Mouse (Mus musculus) neural tube, embryonic 12.5 days (tissue): ENCODE data around the gene Fat2. TPM values are rescaled to one million over a fixed set of nuclear protein-coding genes. Genes with fewer than 3 reads are reported as not detected.

Source experiments
- ATAC-seq: fragments of 200-750 bp; cut with Nextera tagmentation; 2 replicates; pipeline ENCODE4 v1.8.0; 2017; ENCODE audit warnings: low read depth, mild to moderate bottlenecking, moderate TSS enrichment, moderate library complexity; ENCODE audit not compliant: low FRiP score
- H3K27ac ChIP-seq: fragments of 300-500 bp; sonication (generic); 2 replicates; pipeline ENCODE4 v1.5.1; 2016
- H3K27me3 ChIP-seq: fragments of 300-500 bp; sonication (generic); replicated peaks from 2 replicates; pipeline ENCODE4 v1.6.1; 2016; ENCODE audit warnings: mild to moderate bottlenecking
- H3K36me3 ChIP-seq: fragments of 300-500 bp; sonication (generic); 2 replicates; pipeline ENCODE4 v1.6.1; 2016; ENCODE audit warnings: mild to moderate bottlenecking
- H3K4me1 ChIP-seq: fragments of 300-500 bp; sonication (generic); 2 replicates; pipeline ENCODE4 v1.6.1; 2016
- H3K4me2 ChIP-seq: fragments of 300-500 bp; sonication (generic); replicated peaks from 2 replicates; pipeline ENCODE4 v1.6.1; 2016; ENCODE audit warnings: mild to moderate bottlenecking
- H3K4me3 ChIP-seq: fragments of 300-500 bp; sonication (generic); 2 replicates; pipeline ENCODE4 v1.5.1; 2016
- H3K9ac ChIP-seq: fragments of 300-500 bp; sonication (generic); 2 replicates; pipeline ENCODE4 v1.6.1; 2016; ENCODE audit warnings: mild to moderate bottlenecking
- H3K9me3 ChIP-seq: fragments of 300-500 bp; sonication (generic); 2 replicates; pipeline ENCODE4 v1.6.1; 2016; ENCODE audit warnings: mild to moderate bottlenecking
- WGBS: fragments of 180-500 bp; shearing (Covaris S2); methylation state at CpG from one replicate; pipeline ENCODE4 v1.1.7; 2016; 5-methylcytosine and 5-hydroxymethylcytosine counted together
- polyA plus RNA-seq: library from polyadenylated mRNA; unstranded; fragments of >200 nt; fragmentation: Nextera tagmentation; extraction: Ambion mirVana; gene quantifications from 2 replicates; pipeline ENCODE4 v1.2.1, GENCODE M21; 2016

Fat2 gene
- polyA plus RNA-seq, 1 experiment from 2014 or later = 0.05 TPM

- no peak overlapping the region for H3K4me2 ChIP-seq
- H3K9ac ChIP-seq = no peak overlapping the region
- no peak overlapping the region for H3K27ac ChIP-seq
- no peaks in the 10 kb centered on the region for H3K9me3 ChIP-seq
- no peak for ATAC-seq
- H3K27me3 ChIP-seq = no peaks in the 10 kb centered on the region
- WGBS = 85% methylated on average over 5 of the region's 5 CpGs
- H3K4me1 ChIP-seq = no peaks in the 10 kb centered on the region
- H3K36me3 ChIP-seq = no peaks in the 10 kb centered on the region
- no peak overlapping the region for H3K4me3 ChIP-seq
Measured at GRCm38 (mm10) chr11:55327111-55327510, 9.3 kb downstream of the Fat2 start.

- Histone ChIP-seq H3K27ac (no peak overlapping the region), H3K27me3 (no peaks in the 10 kb centered on the region), H3K9me3 (no peaks in the 10 kb centered on the region), H3K9ac (no peak overlapping the region), H3K36me3 (no peaks in the 10 kb centered on the region), H3K4me2 (no peak overlapping the region), H3K4me3 (no peak overlapping the region), H3K4me1 (no peaks in the 10 kb centered on the region)
- WGBS = 86% methylated on average over 7 of the region's 7 CpGs
- no peak for ATAC-seq
Measured at GRCm38 (mm10) chr11:55326211-55326610, 10.2 kb downstream of the Fat2 start.

DNA sequence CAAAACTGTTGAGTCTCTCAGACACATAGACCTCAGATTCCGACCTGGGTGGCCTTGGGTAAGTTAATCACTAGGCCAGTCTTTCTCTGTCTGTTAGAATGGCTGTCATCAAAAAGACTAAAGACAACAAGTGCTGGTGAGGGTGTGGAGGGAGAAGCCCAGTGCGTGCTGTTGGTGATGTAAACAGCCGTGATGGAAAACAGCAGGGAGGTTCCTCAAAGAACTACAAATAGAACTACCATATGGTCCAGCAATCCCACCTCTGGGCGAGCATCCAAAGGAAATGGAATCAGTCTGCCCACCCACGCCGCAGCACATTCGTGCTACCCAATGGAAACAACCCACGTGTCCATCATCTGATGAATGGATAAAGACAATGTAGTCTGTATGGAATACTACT lies 12.5 kb downstream of the Fat2 start:
- H3K4me2 ChIP-seq = no peak overlapping the region
- no peaks in the 10 kb centered on the region for H3K27me3 ChIP-seq
- H3K9me3 ChIP-seq = no peaks in the 10 kb centered on the region
- no peak overlapping the region for H3K4me3 ChIP-seq
- WGBS = 64% methylated on average over 8 of the region's 8 CpGs
- no peak for ATAC-seq
- no peak overlapping the region for H3K9ac ChIP-seq
- H3K27ac ChIP-seq = no peak overlapping the region
- H3K36me3 ChIP-seq = no peaks in the 10 kb centered on the region
- H3K4me1 ChIP-seq = no peaks in the 10 kb centered on the region

GRCm38 (mm10) chr11:55320990-55321389 lies 15.4 kb downstream of the Fat2 start:
- Histone ChIP-seq H3K36me3 (no peaks in the 10 kb centered on the region), H3K4me2 (no peak overlapping the region), H3K27me3 (no peaks in the 10 kb centered on the region), H3K4me3 (no peak overlapping the region), H3K4me1 (no peaks in the 10 kb centered on the region), H3K27ac (no peak overlapping the region), H3K9me3 (no peaks in the 10 kb centered on the region), H3K9ac (no peak overlapping the region)
- ATAC-seq = no peak
- WGBS = 84% methylated on average over 2 of the region's 2 CpGs

DNA sequence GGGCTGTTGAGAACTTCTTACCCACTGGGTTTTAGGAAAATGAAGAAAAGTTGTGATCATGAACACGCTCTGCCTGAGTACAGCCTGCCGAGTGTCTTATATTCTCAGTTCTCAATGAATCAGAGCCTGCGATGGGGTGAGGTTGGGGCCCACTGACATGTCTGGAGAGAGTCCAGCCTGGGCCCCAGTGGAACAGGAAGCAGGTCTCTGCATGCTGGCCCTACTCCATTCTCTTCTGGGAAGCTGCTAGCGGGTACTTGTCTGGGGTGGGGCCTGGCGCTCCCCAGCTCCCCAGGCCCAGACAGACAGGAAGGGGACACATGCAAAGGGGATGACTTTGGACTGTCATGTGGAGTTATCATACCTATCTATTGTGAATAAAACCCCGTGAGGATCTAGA lies 20.4 kb downstream of the Fat2 start:
- no peaks in the 10 kb centered on the region for H3K9me3 ChIP-seq
- WGBS = 91% methylated on average over 6 of the region's 6 CpGs
- no peaks in the 10 kb centered on the region for H3K36me3 ChIP-seq
- no peaks in the 10 kb centered on the region for H3K4me1 ChIP-seq
- H3K4me3 ChIP-seq = no peak overlapping the region
- H3K4me2 ChIP-seq = no peak overlapping the region
- no peak for ATAC-seq
- H3K27ac ChIP-seq = no peak overlapping the region
- H3K9ac ChIP-seq = no peak overlapping the region
- no peaks in the 10 kb centered on the region for H3K27me3 ChIP-seq

- ATAC-seq = no peak
- H3K4me1 ChIP-seq = no peaks in the 10 kb centered on the region
- H3K4me3 ChIP-seq = no peak overlapping the region
- no peak overlapping the region for H3K4me2 ChIP-seq
- H3K36me3 ChIP-seq = no peaks in the 10 kb centered on the region
- no peak overlapping the region for H3K27ac ChIP-seq
- H3K27me3 ChIP-seq = no peaks in the 10 kb centered on the region
- no peaks in the 10 kb centered on the region for H3K9me3 ChIP-seq
- 56% methylated on average over 2 of the region's 2 CpGs for WGBS
- no peak overlapping the region for H3K9ac ChIP-seq
Measured at GRCm38 (mm10) chr11:55314704-55315047, 21.7 kb downstream of the Fat2 start.

GRCm38 (mm10) chr11:55313768-55314703 lies 22.3 kb downstream of the Fat2 start:
- H3K9ac ChIP-seq = no peak overlapping the region

GRCm38 (mm10) chr11:55302350-55302749 lies 34.0 kb downstream of the Fat2 start:
- H3K27ac ChIP-seq = no peak overlapping the region
- 74% methylated on average over 4 of the region's 4 CpGs for WGBS
- no peak for ATAC-seq
- peaks cover 5% of the 10 kb centered on the region for H3K4me1 ChIP-seq
- no peak overlapping the region for H3K9ac ChIP-seq
- H3K9me3 ChIP-seq = no peaks in the 10 kb centered on the region
- no peaks in the 10 kb centered on the region for H3K27me3 ChIP-seq
- H3K4me2 ChIP-seq = no peak overlapping the region
- H3K4me3 ChIP-seq = no peak overlapping the region
- H3K36me3 ChIP-seq = no peaks in the 10 kb centered on the region

More at GRCm38 (mm10) chr11:55313768-55314703, 22.3 kb downstream of the Fat2 start:
- Histone ChIP-seq H3K36me3 (no peaks in the 10 kb centered on the region), H3K4me3 (no peak overlapping the region), H3K4me1 (no peaks in the 10 kb centered on the region), H3K4me2 (no peak overlapping the region), H3K27ac (no peak overlapping the region), H3K9me3 (no peaks in the 10 kb centered on the region), H3K27me3 (no peaks in the 10 kb centered on the region)
- ATAC-seq = no peak
- 34% methylated on average over 29 of the region's 29 CpGs for WGBS

GRCm38 (mm10) chr11:55293179-55293578 lies 43.2 kb downstream of the Fat2 start:
- Histone ChIP-seq H3K4me3 (no peak overlapping the region), H3K27me3 (no peaks in the 10 kb centered on the region), H3K9ac (no peak overlapping the region), H3K4me2 (no peak overlapping the region), H3K9me3 (no peaks in the 10 kb centered on the region), H3K4me1 (no peaks in the 10 kb centered on the region), H3K27ac (no peak overlapping the region), H3K36me3 (no peaks in the 10 kb centered on the region)
- WGBS = 91% methylated on average over 5 of the region's 5 CpGs
- ATAC-seq = no peak

DNA sequence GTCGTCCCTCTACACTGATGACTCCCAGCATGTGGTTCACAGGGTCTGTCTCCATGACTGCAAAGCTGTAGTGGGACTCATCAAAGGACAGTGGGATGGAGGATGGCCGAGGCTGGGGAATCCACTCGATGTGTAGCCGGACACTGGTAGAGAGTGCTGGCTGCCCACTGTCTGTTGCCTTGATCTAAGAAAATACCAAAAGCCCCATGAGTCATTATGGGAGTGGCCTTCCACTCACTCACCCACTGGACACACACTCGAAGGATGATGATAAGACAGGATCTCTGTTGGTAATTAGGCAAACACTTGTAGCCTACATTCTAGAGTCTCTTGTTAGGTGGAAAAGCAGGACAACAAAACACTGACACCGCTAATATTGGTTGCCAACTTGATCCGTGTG lies 44.5 kb downstream of the Fat2 start:
- Histone ChIP-seq H3K9ac (no peak overlapping the region), H3K36me3 (no peaks in the 10 kb centered on the region), H3K27ac (no peak overlapping the region), H3K27me3 (no peaks in the 10 kb centered on the region), H3K4me3 (no peak overlapping the region), H3K4me1 (no peaks in the 10 kb centered on the region), H3K4me2 (no peak overlapping the region), H3K9me3 (no peaks in the 10 kb centered on the region)
- 87% methylated on average over 7 of the region's 7 CpGs for WGBS
- no peak for ATAC-seq

DNA sequence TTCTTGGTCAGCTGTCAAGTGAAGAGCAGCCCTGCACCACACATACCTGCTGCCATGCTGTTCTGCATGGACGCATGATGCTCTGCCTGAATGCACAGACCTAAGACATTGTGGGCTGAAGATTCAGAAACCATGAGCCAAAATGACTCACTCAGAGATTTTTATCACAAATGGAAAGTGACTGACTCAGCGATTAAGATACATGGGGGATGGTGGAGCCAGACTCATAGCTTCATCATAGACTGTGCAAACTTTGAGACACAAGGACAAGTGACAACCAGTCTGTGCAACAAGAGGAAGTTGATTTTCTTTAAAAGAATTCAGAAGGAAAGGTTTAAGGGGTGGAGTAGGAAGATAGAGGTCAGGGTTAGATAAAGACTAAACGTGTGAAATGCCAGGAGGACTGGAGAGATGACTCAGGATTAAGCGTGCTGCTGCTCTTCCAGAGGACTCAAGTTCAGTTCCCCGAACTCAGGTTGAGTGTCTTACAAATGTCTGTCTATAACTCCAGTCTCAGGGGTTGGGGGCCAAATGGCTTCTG lies 46.4 kb downstream of the Fat2 start:
- no peaks in the 10 kb centered on the region for H3K27me3 ChIP-seq
- no peak overlapping the region for H3K4me2 ChIP-seq
- 85% methylated on average over 5 of the region's 5 CpGs for WGBS
- H3K4me3 ChIP-seq = no peak overlapping the region
- H3K36me3 ChIP-seq = no peaks in the 10 kb centered on the region
- no peak for ATAC-seq
- no peak overlapping the region for H3K9ac ChIP-seq
- no peaks in the 10 kb centered on the region for H3K9me3 ChIP-seq
- H3K4me1 ChIP-seq = no peaks in the 10 kb centered on the region
- no peak overlapping the region for H3K27ac ChIP-seq

DNA sequence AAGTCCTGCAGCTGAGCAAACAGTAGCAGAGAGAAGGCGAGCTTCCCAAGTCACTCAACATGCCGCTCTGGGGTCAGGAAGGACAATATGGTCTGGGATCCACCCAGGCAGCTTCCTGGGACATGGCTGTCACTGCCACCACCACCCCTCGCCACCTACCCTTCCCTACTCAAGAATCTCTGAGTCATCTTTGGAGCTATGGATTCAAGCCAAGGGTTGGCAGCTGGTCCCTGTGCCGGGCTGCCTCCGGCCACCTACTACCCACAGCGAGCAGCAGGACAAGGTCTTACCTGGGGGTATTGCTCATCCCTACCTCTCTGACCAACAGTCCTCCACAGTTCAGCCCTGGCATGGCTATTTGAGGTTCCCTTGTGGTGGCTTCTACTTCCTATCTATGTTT lies 61.6 kb downstream of the Fat2 start:
- H3K27ac ChIP-seq = no peak overlapping the region
- no peak overlapping the region for H3K4me3 ChIP-seq
- H3K9me3 ChIP-seq = no peaks in the 10 kb centered on the region
- ATAC-seq = no peak
- H3K36me3 ChIP-seq = no peaks in the 10 kb centered on the region
- no peak overlapping the region for H3K4me2 ChIP-seq
- H3K27me3 ChIP-seq = no peaks in the 10 kb centered on the region
- H3K4me1 ChIP-seq = no peaks in the 10 kb centered on the region
- 83% methylated on average over 6 of the region's 6 CpGs for WGBS
- no peak overlapping the region for H3K9ac ChIP-seq

DNA sequence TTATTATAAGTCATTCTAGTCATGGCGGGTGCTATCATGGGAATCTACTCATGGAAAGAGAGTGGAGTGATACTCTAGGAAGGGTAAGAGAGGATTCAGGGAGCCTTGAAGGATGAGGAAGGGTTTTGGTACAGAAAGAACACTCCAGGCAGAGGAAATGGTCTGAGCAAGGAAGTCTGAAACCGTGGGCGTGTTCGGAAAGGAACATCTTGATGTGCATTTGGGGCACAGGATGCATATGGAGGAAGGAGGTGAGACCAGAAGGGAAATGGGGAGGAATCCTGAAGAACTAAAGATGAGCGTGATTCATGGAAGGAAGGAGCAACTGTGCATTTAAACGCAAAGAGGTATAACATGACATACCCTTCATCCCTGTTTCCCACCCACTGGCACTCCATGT lies 67.8 kb downstream of the Fat2 start:
- H3K4me1 ChIP-seq = no peaks in the 10 kb centered on the region
- no peak overlapping the region for H3K4me2 ChIP-seq
- H3K4me3 ChIP-seq = no peak overlapping the region
- 93% methylated on average over 6 of the region's 6 CpGs for WGBS
- no peaks in the 10 kb centered on the region for H3K27me3 ChIP-seq
- no peaks in the 10 kb centered on the region for H3K36me3 ChIP-seq
- no peak overlapping the region for H3K27ac ChIP-seq
- no peaks in the 10 kb centered on the region for H3K9me3 ChIP-seq
- no peak for ATAC-seq
- no peak overlapping the region for H3K9ac ChIP-seq
